Mouse (Mus musculus): Measurements from ENCODE around the gene Mc1r. TPM values are rescaled to one million over a fixed set of nuclear protein-coding genes. Genes with fewer than 3 reads are reported as not detected.
"Not testable (repeated sequence)": the region's sequence is repeated elsewhere in the genome, so short reads cannot be mapped to it uniquely, and the experiment has no call there.

Gene Mc1r
- polyA plus RNA-seq, 1 experiment from 2014 or later: not detected

DNA sequence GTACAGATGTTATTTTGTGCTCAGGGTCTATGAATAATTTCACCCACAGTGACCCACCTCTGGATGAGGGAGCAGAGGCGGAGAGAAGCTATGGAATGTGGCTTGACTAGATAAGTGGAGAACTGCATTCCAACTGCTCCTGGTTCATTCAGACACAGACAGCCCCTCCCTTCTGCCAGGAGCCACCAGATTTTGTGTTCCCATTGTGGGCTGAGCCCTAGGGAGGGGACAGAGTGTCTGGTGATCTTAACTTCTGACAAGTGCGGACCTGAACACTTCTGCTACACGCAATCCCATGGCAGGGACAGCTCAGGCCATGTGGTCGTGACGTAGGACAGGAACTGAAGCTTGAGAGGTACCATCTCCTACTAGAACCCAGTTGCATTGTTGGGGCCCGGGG lies 39.9 kb downstream of the Mc1r start:
- Histone ChIP-seq H3K27ac (ENCODE audit: low read depth) (no peak overlapping the region), H3K27me3 (ENCODE audit: insufficient read depth, low read length) (no peaks in the 10 kb centered on the region), H3K4me2 (ENCODE audit: low read depth, low read length) (no peak overlapping the region), H3K9ac (replicated peaks) (no peak overlapping the region), H3K4me1 (ENCODE audit: insufficient read depth) (peaks cover 16% of the 10 kb centered on the region), H3K4me3 (ENCODE audit: low read depth, low read length) (no peak overlapping the region), H3K9me3 (ENCODE audit: low read length) (no peaks in the 10 kb centered on the region), H3K36me3 (replicated peaks; ENCODE audit: insufficient read depth, low read length) (0 out of 2 replicates have a peak, but pooled peaks cover 3% of the 10 kb centered on the region)
- TF ChIP-seq CTCF (IDR thresholded peaks at IDR 0.05; ENCODE audit: low read depth) (no peak), EP300 (IDR thresholded peaks at IDR 0.05; ENCODE audit: low read depth) (no peak)
- no peak for DNase-seq
- 81% methylated on average over 6 of the region's 6 CpGs for WGBS (ENCODE audit: insufficient replicate concordance)
- ATAC-seq: no peak

GRCm38 (mm10) chr8:123450783-123451182 lies 43.9 kb downstream of the Mc1r start:
- DNase-seq: no peak
- H3K9ac ChIP-seq (replicated peaks): no peak overlapping the region
- H3K9me3 ChIP-seq (ENCODE audit: low read length): no peaks in the 10 kb centered on the region
- 0 out of 2 replicates have a peak, but pooled peaks cover 2% of the 10 kb centered on the region for H3K4me1 ChIP-seq (ENCODE audit: insufficient read depth)
- H3K4me2 ChIP-seq (ENCODE audit: low read depth, low read length): no peak overlapping the region
- no peaks in the 10 kb centered on the region for H3K27me3 ChIP-seq (ENCODE audit: insufficient read depth, low read length)
- no peak overlapping the region for H3K4me3 ChIP-seq (ENCODE audit: low read depth, low read length)
- peak; percentile 61 for ATAC-seq
- H3K36me3 ChIP-seq (replicated peaks; ENCODE audit: insufficient read depth, low read length): peaks cover 22% of the 10 kb centered on the region
- TF ChIP-seq CTCF (IDR thresholded peaks at IDR 0.05; ENCODE audit: low read depth): no peak
- TF ChIP-seq EP300 (IDR thresholded peaks at IDR 0.05; ENCODE audit: low read depth): peak; percentile 68; the same call in 1 of the 2 replicates
- peak overlapping the region; percentile 24 for H3K27ac ChIP-seq (ENCODE audit: low read depth)
- WGBS (ENCODE audit: insufficient replicate concordance): 42% methylated on average over 5 of the region's 5 CpGs

DNA sequence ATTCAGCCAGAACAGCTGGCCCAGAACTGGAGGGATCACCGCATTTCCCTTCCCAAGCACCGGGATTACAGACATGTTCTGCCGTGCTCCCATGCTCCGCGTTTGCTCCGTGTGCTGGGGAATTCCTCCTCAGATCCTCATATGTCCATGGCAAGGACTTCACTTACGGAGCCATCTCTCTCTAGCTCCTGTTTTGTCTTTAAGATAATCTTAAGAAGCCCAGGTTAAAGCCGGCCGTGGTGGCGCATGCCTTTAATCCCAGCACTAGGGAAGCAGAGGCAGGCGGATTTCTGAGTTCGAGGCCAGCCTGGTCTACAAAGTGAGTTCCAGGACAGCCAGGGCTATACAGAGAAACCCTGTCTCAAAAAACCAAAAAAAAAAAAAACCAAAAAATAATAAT lies 44.8 kb downstream of the Mc1r start:
- WGBS (ENCODE audit: insufficient replicate concordance): 84% methylated on average over 12 of the region's 12 CpGs
- not testable (repeated sequence) for H3K4me3 ChIP-seq (ENCODE audit: low read depth, low read length); H3K4me2 ChIP-seq (ENCODE audit: low read depth, low read length); DNase-seq; ATAC-seq; H3K4me1 ChIP-seq (ENCODE audit: insufficient read depth); H3K9me3 ChIP-seq (ENCODE audit: low read length); H3K9ac ChIP-seq (replicated peaks); H3K27me3 ChIP-seq (ENCODE audit: insufficient read depth, low read length)
- Histone ChIP-seq H3K27ac (ENCODE audit: low read depth) (0 out of 2 replicates have a peak overlapping the region, but pooled peaks have one; percentile 24), H3K36me3 (replicated peaks; ENCODE audit: insufficient read depth, low read length) (peaks cover 28% of the 10 kb centered on the region)

- 0 out of 2 replicates have a peak, but pooled peaks cover 2% of the 10 kb centered on the region for H3K4me1 ChIP-seq (ENCODE audit: insufficient read depth)
- ATAC-seq: peak; percentile 48
Observed at GRCm38 (mm10) chr8:123452149-123452548, 45.2 kb downstream of the Mc1r start.

DNA sequence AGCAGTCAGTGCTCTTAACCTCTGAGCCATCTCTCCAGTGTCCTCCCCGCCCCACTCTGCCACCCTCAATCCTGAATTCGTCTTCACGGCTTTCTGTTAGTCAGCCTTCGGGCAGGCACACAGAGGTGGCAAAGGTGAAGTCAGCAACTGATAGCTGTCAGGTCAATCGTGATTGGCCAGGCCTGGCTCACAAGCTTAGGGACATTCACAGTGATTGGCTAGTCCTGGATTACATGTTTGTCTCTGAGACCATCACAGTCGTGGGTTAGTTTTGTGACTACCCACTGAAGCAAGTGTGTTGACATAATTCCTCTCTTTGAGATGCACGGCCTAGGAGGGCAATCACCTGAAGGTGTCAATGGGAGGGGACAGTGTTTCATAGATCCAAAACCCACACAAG lies 46.4 kb downstream of the Mc1r start:
- Histone ChIP-seq H3K27ac (ENCODE audit: low read depth) (no peak overlapping the region), H3K4me1 (ENCODE audit: insufficient read depth) (0 out of 2 replicates have a peak, but pooled peaks cover 2% of the 10 kb centered on the region), H3K27me3 (ENCODE audit: insufficient read depth, low read length) (no peaks in the 10 kb centered on the region), H3K9me3 (ENCODE audit: low read length) (no peaks in the 10 kb centered on the region), H3K36me3 (replicated peaks; ENCODE audit: insufficient read depth, low read length) (peaks cover 42% of the 10 kb centered on the region), H3K4me2 (ENCODE audit: low read depth, low read length) (no peak overlapping the region), H3K4me3 (ENCODE audit: low read depth, low read length) (no peak overlapping the region), H3K9ac (replicated peaks) (no peak overlapping the region)
- WGBS (ENCODE audit: insufficient replicate concordance): 63% methylated on average over 7 of the region's 7 CpGs
- TF ChIP-seq EP300 (IDR thresholded peaks at IDR 0.05; ENCODE audit: low read depth) (no peak), CTCF (IDR thresholded peaks at IDR 0.05; ENCODE audit: low read depth) (no peak)
- ATAC-seq: no peak
- DNase-seq: no peak

More at GRCm38 (mm10) chr8:123452149-123452548, 45.2 kb downstream of the Mc1r start:
- Histone ChIP-seq H3K27ac (ENCODE audit: low read depth) (no peak overlapping the region), H3K9ac (replicated peaks) (no peak overlapping the region), H3K4me2 (ENCODE audit: low read depth, low read length) (no peak overlapping the region), H3K4me3 (ENCODE audit: low read depth, low read length) (no peak overlapping the region), H3K36me3 (replicated peaks; ENCODE audit: insufficient read depth, low read length) (peaks cover 32% of the 10 kb centered on the region), H3K9me3 (ENCODE audit: low read length) (no peaks in the 10 kb centered on the region), H3K27me3 (ENCODE audit: insufficient read depth, low read length) (no peaks in the 10 kb centered on the region)
- TF ChIP-seq EP300 (IDR thresholded peaks at IDR 0.05; ENCODE audit: low read depth) (peak; percentile 66), CTCF (IDR thresholded peaks at IDR 0.05; ENCODE audit: low read depth) (no peak)
- no peak for DNase-seq
- WGBS (ENCODE audit: insufficient replicate concordance): 41% methylated on average over 4 of the region's 4 CpGs

- no peak for ATAC-seq
- H3K27ac ChIP-seq (ENCODE audit: low read depth): no peak overlapping the region
Observed at GRCm38 (mm10) chr8:123453951-123454350, 47.0 kb downstream of the Mc1r start.

DNA sequence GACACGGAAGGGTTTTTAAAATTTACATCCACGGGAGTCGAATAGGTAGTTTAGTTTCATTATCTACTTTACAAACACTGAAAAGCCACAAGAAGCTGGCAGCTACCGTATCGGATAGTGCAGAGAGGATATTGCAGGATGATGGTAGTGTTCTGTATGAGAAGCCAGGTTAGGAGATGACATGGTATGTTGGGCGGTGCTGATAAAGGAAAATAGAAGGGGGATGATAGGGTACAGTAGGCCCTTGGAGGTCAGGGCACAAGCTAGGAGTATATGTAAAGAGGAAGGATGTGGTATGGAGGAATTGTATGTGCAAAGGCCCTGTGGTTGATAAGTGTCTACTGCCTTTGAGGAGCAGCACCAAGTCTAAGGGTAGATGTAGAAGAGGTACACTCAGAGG lies 47.7 kb downstream of the Mc1r start:
- no peaks in the 10 kb centered on the region for H3K9me3 ChIP-seq (ENCODE audit: low read length)
- no peak for TF ChIP-seq EP300 (IDR thresholded peaks at IDR 0.05; ENCODE audit: low read depth)
- no peak for TF ChIP-seq CTCF (IDR thresholded peaks at IDR 0.05; ENCODE audit: low read depth)
- no peak overlapping the region for H3K27ac ChIP-seq (ENCODE audit: low read depth)
- H3K36me3 ChIP-seq (replicated peaks; ENCODE audit: insufficient read depth, low read length): peaks cover 46% of the 10 kb centered on the region
- no peak overlapping the region for H3K9ac ChIP-seq (replicated peaks)
- no peaks in the 10 kb centered on the region for H3K4me1 ChIP-seq (ENCODE audit: insufficient read depth)
- no peak overlapping the region for H3K4me2 ChIP-seq (ENCODE audit: low read depth, low read length)
- DNase-seq (no peak), ATAC-seq (no peak)
- 65% methylated on average over 6 of the region's 6 CpGs for WGBS (ENCODE audit: insufficient replicate concordance)
- no peak overlapping the region for H3K4me3 ChIP-seq (ENCODE audit: low read depth, low read length)
- no peaks in the 10 kb centered on the region for H3K27me3 ChIP-seq (ENCODE audit: insufficient read depth, low read length)

More at GRCm38 (mm10) chr8:123453951-123454350, 47.0 kb downstream of the Mc1r start:
- Histone ChIP-seq H3K4me2 (ENCODE audit: low read depth, low read length) (no peak overlapping the region), H3K9me3 (ENCODE audit: low read length) (no peaks in the 10 kb centered on the region), H3K4me1 (ENCODE audit: insufficient read depth) (no peaks in the 10 kb centered on the region), H3K36me3 (replicated peaks; ENCODE audit: insufficient read depth, low read length) (peaks cover 47% of the 10 kb centered on the region), H3K4me3 (ENCODE audit: low read depth, low read length) (no peak overlapping the region), H3K27me3 (ENCODE audit: insufficient read depth, low read length) (no peaks in the 10 kb centered on the region), H3K9ac (replicated peaks) (no peak overlapping the region)
- 79% methylated on average over 5 of the region's 5 CpGs for WGBS (ENCODE audit: insufficient replicate concordance)
- no peak for DNase-seq
- TF ChIP-seq CTCF (IDR thresholded peaks at IDR 0.05; ENCODE audit: low read depth) (no peak), EP300 (IDR thresholded peaks at IDR 0.05; ENCODE audit: low read depth) (no peak)

Other genes starting within 250 kb of the Mc1r start
- gene Sult5a1, start 248.8 kb upstream of the Mc1r start, polyA plus RNA-seq (2015; fragmentation: Nextera tagmentation; extraction: Ambion mirVana): 2.4 and 4.0 TPM in 2 replicates
- gene Dpep1, start 220.9 kb upstream of the Mc1r start, polyA plus RNA-seq (2015; fragmentation: Nextera tagmentation; extraction: Ambion mirVana): 0.99 and 1.2 TPM in 2 replicates
- gene Chmp1a, start 194.3 kb upstream of the Mc1r start, polyA plus RNA-seq (2015; fragmentation: Nextera tagmentation; extraction: Ambion mirVana): 57.5 and 60.0 TPM in 2 replicates
- gene Spata33, start 194.3 kb upstream of the Mc1r start, polyA plus RNA-seq (2015; fragmentation: Nextera tagmentation; extraction: Ambion mirVana): 0.32 and 0.66 TPM in 2 replicates
- gene Cdk10, start 182.3 kb upstream of the Mc1r start, polyA plus RNA-seq (2015; fragmentation: Nextera tagmentation; extraction: Ambion mirVana): 8.7 TPM in 2 replicates
- gene Spata2l, start 170.9 kb upstream of the Mc1r start, polyA plus RNA-seq (2015; fragmentation: Nextera tagmentation; extraction: Ambion mirVana): 4.2 and 6.6 TPM in 2 replicates
- gene Zfp276, start 152.9 kb upstream of the Mc1r start, polyA plus RNA-seq (2015; fragmentation: Nextera tagmentation; extraction: Ambion mirVana): 4.9 and 5.5 TPM in 2 replicates
- gene Vps9d1, start 152.8 kb upstream of the Mc1r start, polyA plus RNA-seq (2015; fragmentation: Nextera tagmentation; extraction: Ambion mirVana): 3.9 and 4.5 TPM in 2 replicates
- 6.3 TPM in 2 replicates for gene Fanca, start 88.5 kb upstream of the Mc1r start, polyA plus RNA-seq (2015; fragmentation: Nextera tagmentation; extraction: Ambion mirVana)
- gene Spire2, start 74.4 kb upstream of the Mc1r start, polyA plus RNA-seq (2015; fragmentation: Nextera tagmentation; extraction: Ambion mirVana): 0.80 and 1.1 TPM in 2 replicates
- 54.1 and 54.9 TPM in 2 replicates for gene Tcf25, start 33.4 kb upstream of the Mc1r start, polyA plus RNA-seq (2015; fragmentation: Nextera tagmentation; extraction: Ambion mirVana)
- gene Tubb3, start 4.3 kb downstream of the Mc1r start, polyA plus RNA-seq (2015; fragmentation: Nextera tagmentation; extraction: Ambion mirVana): 0.20 and 0.24 TPM in 2 replicates
- gene Def8, start 16.4 kb downstream of the Mc1r start, polyA plus RNA-seq (2015; fragmentation: Nextera tagmentation; extraction: Ambion mirVana): 10.1 and 11.6 TPM in 2 replicates
- 22.0 and 24.3 TPM in 2 replicates for gene Afg3l1, start 70.8 kb downstream of the Mc1r start, polyA plus RNA-seq (2015; fragmentation: Nextera tagmentation; extraction: Ambion mirVana)
- not detected in 2 replicates for gene Dbndd1, start 108.4 kb downstream of the Mc1r start, polyA plus RNA-seq (2015; fragmentation: Nextera tagmentation; extraction: Ambion mirVana)
- gene Gas8, start 111.7 kb downstream of the Mc1r start, polyA plus RNA-seq (2015; fragmentation: Nextera tagmentation; extraction: Ambion mirVana): 2.7 and 2.9 TPM in 2 replicates
- gene Rhou, start 246.8 kb downstream of the Mc1r start, polyA plus RNA-seq (2015; fragmentation: Nextera tagmentation; extraction: Ambion mirVana): 2.8 and 3.8 TPM in 2 replicates